In the genomic region with DNA sequence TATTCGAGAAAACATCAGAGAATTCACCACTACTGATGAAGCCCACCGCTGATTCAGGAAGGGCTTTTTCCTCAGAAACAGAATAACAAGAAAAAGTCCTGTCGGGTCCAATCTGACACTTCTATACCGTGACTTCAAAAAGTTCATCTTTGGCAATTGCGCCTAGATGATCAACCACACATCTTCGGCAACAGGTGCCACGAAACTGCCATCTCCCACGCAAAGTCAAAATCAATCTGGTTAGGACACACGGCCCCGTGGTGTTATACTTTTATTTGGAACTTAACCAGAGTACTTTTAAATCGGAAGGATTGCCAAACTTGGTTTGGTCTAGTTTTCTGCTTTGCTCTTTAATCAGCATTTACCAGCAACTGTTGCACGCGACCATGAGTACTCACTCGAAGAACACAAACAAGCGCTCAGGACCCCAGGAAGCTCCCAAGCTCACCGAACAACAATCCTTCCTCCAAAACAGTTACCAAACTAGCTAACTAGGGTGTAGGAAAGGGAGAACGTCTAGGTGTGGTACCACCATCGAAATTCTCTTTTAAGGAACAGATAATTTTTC, we compare ENCODE assay signal across 9 mouse cellular contexts. TPM values are rescaled to one million over a fixed set of nuclear protein-coding genes. Genes with fewer than 3 reads are reported as not detected.
DNase-seq lines count a peak whose midpoint lies in the region; ATAC-seq and TF ChIP-seq lines count a peak whose summit lies in the region.
"Had no signal": no experiment of that assay in that cellular context is flagged by ENCODE, and none has a peak within 500 bp of the region (broad histone marks: within the 10 kb centered on the region; RNA-seq: fewer than 3 reads in every experiment).

No protein-coding gene starts in this region.

- TF ChIP-seq POLR2A in heart, adult 2 months (IDR thresholded peaks at IDR 0.05; ENCODE audit: insufficient read depth, low read depth, low read length): no peak

- H3K4me2 ChIP-seq in heart, postnatal 0 days (ENCODE audit: low read depth, low read length): peak overlapping the region; percentile 93
- H3K4me2 ChIP-seq in liver, postnatal 0 days (ENCODE audit: low read depth, low read length): peak overlapping the region; percentile 99

- DNase-seq in heart, adult 2 months: no peak
- no peak for DNase-seq in heart, adult 8-10 months (ENCODE audit: low spot score)
- no peak for DNase-seq in ES-E14 (ENCODE audit: low read depth, low spot score)
- peak; percentile 16 for DNase-seq in heart, postnatal 0 days (ENCODE audit: low spot score)
- DNase-seq in liver, postnatal 0 days: no peak
- peak; percentile 44 for DNase-seq in thymus, postnatal 4 days
- no peak for DNase-seq in left cerebral cortex, postnatal 10 days (ENCODE audit: extremely low spot score in 1 of 2, low spot score in 2 of 2)
- DNase-seq in urinary bladder, postnatal 14 days (ENCODE audit: low spot score): no peak

- H3K27me3 ChIP-seq in heart, adult 2 months (ENCODE audit: control insufficient read depth, insufficient read depth, low read length): no peaks in the 10 kb centered on the region
- H3K27me3 ChIP-seq in heart, postnatal 0 days (ENCODE audit: control insufficient read depth, insufficient read depth, low read length): no peaks in the 10 kb centered on the region
- no peaks in the 10 kb centered on the region for H3K27me3 ChIP-seq in liver, postnatal 0 days (ENCODE audit: insufficient read depth, low read length)
- H3K27me3 ChIP-seq: Patski had no signal

- peak overlapping the region; percentile 95 for H3K27ac ChIP-seq in heart, adult 2 months
- peak overlapping the region; percentile 89; the same call in 1 of the 2 replicates for H3K27ac ChIP-seq in ES-E14 (ENCODE audit: insufficient read depth, low read depth, low read length, poor library complexity, severe bottlenecking)
- H3K27ac ChIP-seq in heart, postnatal 0 days (ENCODE audit: low read depth): peak overlapping the region; percentile 96
- H3K27ac ChIP-seq in liver, postnatal 0 days (ENCODE audit: low read depth): peak overlapping the region; percentile 99

- peaks cover 5% of the 10 kb centered on the region for H3K4me1 ChIP-seq in heart, adult 2 months (ENCODE audit: control insufficient read depth, insufficient read depth, low read length)
- H3K4me1 ChIP-seq in ES-E14 (ENCODE audit: control insufficient read depth in 2 of 2, insufficient read depth in 2 of 2, low read length in 2 of 2, poor library complexity in 1 of 2): peaks cover 2 to 5% of the 10 kb centered on the region in 2 experiments; a peak in 2 of 4 replicates
- peaks cover 14% of the 10 kb centered on the region; the same call in 1 of the 2 replicates for H3K4me1 ChIP-seq in heart, postnatal 0 days (ENCODE audit: control insufficient read depth, insufficient read depth)
- H3K4me1 ChIP-seq in liver, postnatal 0 days (ENCODE audit: insufficient read depth): peaks cover 18% of the 10 kb centered on the region

- peaks cover 1% of the 10 kb centered on the region for H3K79me2 ChIP-seq in heart, adult 2 months (replicated peaks; ENCODE audit: control insufficient read depth, insufficient read depth, low read length)

- WGBS in heart, adult 2 months: 3% methylated on average over 18 of the region's 18 CpGs
- WGBS in heart, postnatal 0 days: 3% methylated on average over 18 of the region's 18 CpGs
- WGBS in liver, postnatal 0 days (ENCODE audit: insufficient replicate concordance): 1% methylated on average over 18 of the region's 18 CpGs

- intact Hi-C loops in heart, adult 2 months (cut with DNase I): no loop called here
- intact Hi-C loops in left cerebral cortex, postnatal 10 days (cut with DNase I): no loop called here

- H3K4me3 ChIP-seq in heart, adult 2 months: peak overlapping the region; percentile 73
- H3K4me3 ChIP-seq in ES-E14 (ENCODE audit: insufficient read depth in 1 of 2, low read depth in 1 of 2, low read length in 2 of 2, poor library complexity in 1 of 2, severe bottlenecking in 1 of 2): peak overlapping the region; percentile 86 to 91
- peak overlapping the region; percentile 84 for H3K4me3 ChIP-seq in heart, postnatal 0 days (ENCODE audit: low read depth, low read length)
- peak overlapping the region; percentile 90 for H3K4me3 ChIP-seq in liver, postnatal 0 days (ENCODE audit: low read depth, low read length)

- H3K9ac ChIP-seq in heart, adult 2 months (ENCODE audit: low read depth, low read length): peak overlapping the region; percentile 64
- peak overlapping the region; percentile 85 for H3K9ac ChIP-seq in ES-E14 (ENCODE audit: insufficient read depth, low read depth, low read length, poor library complexity, severe bottlenecking)
- peak overlapping the region; percentile 96 for H3K9ac ChIP-seq in heart, postnatal 0 days (replicated peaks; ENCODE audit: low read depth, low read length)
- H3K9ac ChIP-seq in liver, postnatal 0 days (replicated peaks): peak overlapping the region; percentile 94

- in situ Hi-C loops in ES-E14 (cut with MboI; ENCODE audit: low sequenced_read_pairs in 2 of 2, unreplicated experiment in 2 of 2): no loop called here

- ATAC-seq in heart, postnatal 0 days (ENCODE audit: insufficient read depth, low read depth): no peak
- ATAC-seq in liver, postnatal 0 days: no peak
- ATAC-seq: Patski had no signal

- H3K36me3 ChIP-seq in heart, adult 2 months (ENCODE audit: control insufficient read depth, insufficient read depth, low read length): peaks cover 8% of the 10 kb centered on the region
- no peaks in the 10 kb centered on the region for H3K36me3 ChIP-seq in ES-E14 (ENCODE audit: control insufficient read depth, insufficient read depth, low read length, poor library complexity, severe bottlenecking)
- no peaks in the 10 kb centered on the region for H3K36me3 ChIP-seq in heart, postnatal 0 days (replicated peaks; ENCODE audit: control insufficient read depth, insufficient read depth, low read length)
- no peaks in the 10 kb centered on the region for H3K36me3 ChIP-seq in liver, postnatal 0 days (replicated peaks; ENCODE audit: insufficient read depth, low read length)

- no peak for TF ChIP-seq EP300 in heart, adult 2 months (IDR thresholded peaks at IDR 0.05; ENCODE audit: insufficient read depth, low read depth, low read length)
- no peak for TF ChIP-seq EP300 in heart, postnatal 0 days (IDR thresholded peaks at IDR 0.05; ENCODE audit: low read depth)
- TF ChIP-seq EP300 in liver, postnatal 0 days (IDR thresholded peaks at IDR 0.05; ENCODE audit: low read depth): no peak

- no peaks in the 10 kb centered on the region for H3K9me3 ChIP-seq in ES-E14 (ENCODE audit: control insufficient read depth, insufficient read depth, low read depth, low read length)
- no peaks in the 10 kb centered on the region for H3K9me3 ChIP-seq in heart, postnatal 0 days (replicated peaks; ENCODE audit: control insufficient read depth, low read length)
- H3K9me3 ChIP-seq in liver, postnatal 0 days (ENCODE audit: low read length): no peaks in the 10 kb centered on the region

- TF ChIP-seq CTCF in heart, adult 2 months (IDR thresholded peaks at IDR 0.05): no peak
- no peak for TF ChIP-seq CTCF in heart, postnatal 0 days (IDR thresholded peaks at IDR 0.05; ENCODE audit: low read depth)
- TF ChIP-seq CTCF in liver, postnatal 0 days (IDR thresholded peaks at IDR 0.05; ENCODE audit: low read depth): no peak

TF ChIP-seq in ES-E14, 5 proteins besides CTCF, POLR2A, EP300 and RAD21:
- no peak for TF ChIP-seq CHD2 (IDR thresholded peaks at IDR 0.05; ENCODE audit: low read depth, low read length)
- no peak for TF ChIP-seq ZNF384 (IDR thresholded peaks at IDR 0.05; ENCODE audit: low read depth, low read length)
- no peak for TF ChIP-seq HCFC1 (IDR thresholded peaks at IDR 0.05; ENCODE audit: borderline replicate concordance, insufficient read depth, low read length)
- TF ChIP-seq MAFK (IDR thresholded peaks at IDR 0.05; ENCODE audit: insufficient read depth, low read depth, low read length): no peak
- TF ChIP-seq ZC3H11A (IDR thresholded peaks at IDR 0.05; ENCODE audit: borderline replicate concordance, low read depth, low read length): no peak
TF ChIP-seq in ES-E14: peak in this region for 0.

RNA-seq across cellular contexts. Expression of a gene that starts 1.6 kb away (rescaled TPM):
- total RNA-seq in heart, adult 2 months (2021): 10 to 100 TPM; 25.6 to 27.5 TPM
- 11.7 and 13.1 TPM in 2 replicates for polyA plus RNA-seq in heart, adult 2 months (2012; rRNA removed)
- 10 to 100 TPM; 24.8 to 30.3 (median 28.6) TPM for total RNA-seq in heart, adult 8-10 months (2022)
- 81.3 and 86.4 TPM in 2 replicates for total RNA-seq in ES-E14 (2012; rRNA removed)
- 13.7 and 25.8 TPM in 2 replicates for total RNA-seq in heart, postnatal 0 days (2014; rRNA removed; ENCODE audit: low replicate concordance)
- 11.7 and 11.8 TPM in 2 replicates for polyA plus RNA-seq in heart, postnatal 0 days (2015; fragmentation: Nextera tagmentation; extraction: Ambion mirVana)
- polyA plus RNA-seq in liver, postnatal 0 days (2015; fragmentation: Nextera tagmentation; extraction: Ambion mirVana): 7.3 and 8.3 TPM in 2 replicates
- 10 to 100 TPM; 59.7 to 60.3 TPM for total RNA-seq in left cerebral cortex, postnatal 10 days (2021)

RNA-seq across cellular contexts. Expression of a gene that starts 58.9 kb away (rescaled TPM):
- 10 to 100 TPM; 18.3 to 18.6 TPM for total RNA-seq in heart, adult 2 months (2021)
- polyA plus RNA-seq in heart, adult 2 months (2012; rRNA removed): 8.2 and 13.9 TPM in 2 replicates
- total RNA-seq in heart, adult 8-10 months (2022): 10 to 100 TPM; 19.0 to 20.7 (median 19.9) TPM
- 77.0 and 90.4 TPM in 2 replicates for total RNA-seq in ES-E14 (2012; rRNA removed)
- total RNA-seq in heart, postnatal 0 days (2014; rRNA removed; ENCODE audit: low replicate concordance): 53.5 and 85.3 TPM in 2 replicates
- polyA plus RNA-seq in heart, postnatal 0 days (2015; fragmentation: Nextera tagmentation; extraction: Ambion mirVana): 25.9 and 27.4 TPM in 2 replicates
- polyA plus RNA-seq in liver, postnatal 0 days (2015; fragmentation: Nextera tagmentation; extraction: Ambion mirVana): 10.7 and 11.7 TPM in 2 replicates
- total RNA-seq in left cerebral cortex, postnatal 10 days (2021): 10 to 100 TPM; 26.3 to 27.1 TPM

Comparison
In these comparisons a context has a peak if more than half of its experiments do, and no peak if none do; other contexts are left out.
1. DNase-seq: peak in heart, postnatal 0 days (single experiment) and thymus, postnatal 4 days (single experiment); none in heart, adult 2 months (0 of 2), heart, adult 8-10 months (single experiment), ES-E14 (single experiment), liver, postnatal 0 days (single experiment), left cerebral cortex, postnatal 10 days (0 of 2) and urinary bladder, postnatal 14 days (single experiment).
2. Peak in every context shown above with its lines, with median percentiles within 50 percentile points of each other: H3K27ac ChIP-seq, H3K4me3 ChIP-seq and H3K9ac ChIP-seq.